Mouse (Mus musculus): Measurements from ENCODE around the gene Orm1.

DNA sequence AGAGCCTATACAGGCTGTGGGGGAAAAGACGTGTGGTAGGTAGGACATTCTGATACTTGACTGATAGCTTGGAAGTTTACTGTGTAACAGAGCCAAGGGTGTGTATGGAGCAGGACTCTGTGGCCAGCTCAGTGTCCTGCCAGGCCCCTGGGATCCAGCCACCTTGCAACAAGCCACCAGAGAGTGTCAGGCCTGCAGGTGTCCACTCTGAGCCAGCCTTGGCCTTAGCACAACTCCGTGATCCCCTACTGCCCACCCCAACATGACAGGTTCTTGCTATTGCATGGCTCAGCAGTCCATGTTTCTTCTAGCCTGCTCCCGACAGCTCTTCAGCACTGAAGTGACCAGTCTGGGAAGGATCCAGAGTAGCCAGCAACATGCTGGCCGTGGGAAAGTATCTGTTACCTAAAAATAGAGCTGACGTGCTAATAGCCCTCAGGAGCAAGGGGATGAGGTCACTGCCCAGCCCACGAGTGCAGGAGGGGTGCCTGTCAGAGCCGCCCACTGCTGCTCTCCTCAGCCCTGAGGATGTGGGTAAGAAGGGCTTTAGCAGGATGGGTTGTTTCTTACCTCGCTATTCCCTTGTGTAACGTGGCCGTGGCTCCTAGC is 34.0 kb upstream of the Orm1 start:
- TF ChIP-seq CTCF (IDR thresholded peaks at IDR 0.05) (no peak), POLR2A (IDR thresholded peaks at IDR 0.05; ENCODE audit: insufficient read depth, low read depth, low read length) (0 out of 2 replicates have a peak, but pooled peaks have one; percentile 30), EP300 (IDR thresholded peaks at IDR 0.05; ENCODE audit: insufficient read depth, low read depth, low read length) (0 out of 2 replicates have a peak, but pooled peaks have one; percentile 30)
